Mouse (Mus musculus) forebrain, embryonic 11.5 days (tissue): ENCODE results near the gene Itm2b. TPM values are rescaled to one million over a fixed set of nuclear protein-coding genes. Genes with fewer than 3 reads are reported as not detected.

Experiments used
- ATAC-seq: fragments of 200-750 bp; cut with Nextera tagmentation; replicated peaks from 2 replicates; pipeline ENCODE4 v1.8.0; 2017; ENCODE audit warnings: moderate TSS enrichment; ENCODE audit not compliant: low FRiP score
- DNase-seq: peaks from one replicate; pipeline ENCODE4 v3.0.0-alpha.2; 2017; ENCODE audit warnings: low spot score
- H3K27ac ChIP-seq: fragments of 300-500 bp; sonication (generic); 2 replicates; pipeline ENCODE4 v1.5.1; 2014; ENCODE audit warnings: low read depth, low read length
- H3K27me3 ChIP-seq: fragments of 300-500 bp; sonication (generic); 2 replicates; pipeline ENCODE4 v1.6.1; 2014; ENCODE audit warnings: mild to moderate bottlenecking, low read length, mixed read lengths; ENCODE audit not compliant: control insufficient read depth, insufficient read depth
- H3K36me3 ChIP-seq: fragments of 300-500 bp; sonication (generic); 2 replicates; pipeline ENCODE4 v1.6.1; 2014; ENCODE audit warnings: mild to moderate bottlenecking, low read length, moderate library complexity, mixed read lengths; ENCODE audit not compliant: control insufficient read depth, insufficient read depth
- H3K4me1 ChIP-seq: fragments of 300-500 bp; sonication (generic); replicated peaks from 2 replicates; pipeline ENCODE4 v1.6.1; 2014; ENCODE audit warnings: low read length, mixed read lengths; ENCODE audit not compliant: control insufficient read depth, insufficient read depth
- H3K4me2 ChIP-seq: fragments of 300-500 bp; sonication (generic); 2 replicates; pipeline ENCODE4 v1.6.1; 2014; ENCODE audit warnings: low read depth, mild to moderate bottlenecking, low read length, moderate library complexity, mixed read lengths; ENCODE audit not compliant: severe bottlenecking
- H3K4me3 ChIP-seq: fragments of 300-500 bp; sonication (generic); 2 replicates; pipeline ENCODE4 v1.5.1; 2014; ENCODE audit warnings: low read depth, low read length
- H3K9ac ChIP-seq: fragments of 300-500 bp; sonication (generic); 2 replicates; pipeline ENCODE4 v1.6.1; 2014; ENCODE audit warnings: low read length
- H3K9me3 ChIP-seq: fragments of 300-500 bp; sonication (generic); 2 replicates; pipeline ENCODE4 v1.6.1; 2016; ENCODE audit warnings: low read length, mixed read lengths; ENCODE audit not compliant: control insufficient read depth
- WGBS: fragments of 180-500 bp; shearing (Covaris S2); extraction: QIAGEN DNeasy Blood & Tissue Kit; methylation state at CpG from one replicate; pipeline ENCODE4 v1.1.7; 2014; 5-methylcytosine and 5-hydroxymethylcytosine counted together
- polyA plus RNA-seq: library from polyadenylated mRNA; unstranded; fragments of >200 nt; fragmentation: Nextera tagmentation; extraction: Ambion mirVana; gene quantifications from 2 replicates; pipeline ENCODE4 v1.2.1, GENCODE M21; 2014

The Itm2b gene
- polyA plus RNA-seq, 1 experiment from 2014 or later: 270 TPM

DNA sequence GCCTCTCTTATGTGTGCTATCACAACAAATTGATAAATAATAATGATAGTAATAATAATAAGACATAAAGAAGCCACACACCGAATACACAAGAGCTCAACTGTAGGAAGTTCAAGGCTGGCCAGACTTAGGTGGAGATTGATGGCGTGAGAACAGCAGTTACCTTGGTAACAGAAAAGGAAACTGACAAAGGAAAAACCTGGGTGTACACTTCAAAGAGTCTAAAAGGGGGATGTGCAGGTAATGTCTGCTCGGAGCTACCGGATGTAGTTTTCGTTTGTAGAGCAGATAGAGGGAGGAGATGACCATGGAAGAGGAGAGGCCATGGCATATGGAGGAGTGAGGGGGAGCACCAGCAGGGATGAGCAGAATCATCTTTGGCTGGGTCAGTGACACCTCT, 31.4 kb upstream of the Itm2b start:
- H3K4me2 ChIP-seq: no peak overlapping the region
- H3K27ac ChIP-seq: no peak overlapping the region
- H3K9ac ChIP-seq: no peak overlapping the region
- no peaks in the 10 kb centered on the region for H3K9me3 ChIP-seq
- WGBS: 85% methylated on average over 5 of the region's 5 CpGs
- H3K4me3 ChIP-seq: no peak overlapping the region
- no peak for ATAC-seq
- no peaks in the 10 kb centered on the region for H3K36me3 ChIP-seq
- no peaks in the 10 kb centered on the region for H3K4me1 ChIP-seq
- DNase-seq: no peak
- no peaks in the 10 kb centered on the region for H3K27me3 ChIP-seq

DNA sequence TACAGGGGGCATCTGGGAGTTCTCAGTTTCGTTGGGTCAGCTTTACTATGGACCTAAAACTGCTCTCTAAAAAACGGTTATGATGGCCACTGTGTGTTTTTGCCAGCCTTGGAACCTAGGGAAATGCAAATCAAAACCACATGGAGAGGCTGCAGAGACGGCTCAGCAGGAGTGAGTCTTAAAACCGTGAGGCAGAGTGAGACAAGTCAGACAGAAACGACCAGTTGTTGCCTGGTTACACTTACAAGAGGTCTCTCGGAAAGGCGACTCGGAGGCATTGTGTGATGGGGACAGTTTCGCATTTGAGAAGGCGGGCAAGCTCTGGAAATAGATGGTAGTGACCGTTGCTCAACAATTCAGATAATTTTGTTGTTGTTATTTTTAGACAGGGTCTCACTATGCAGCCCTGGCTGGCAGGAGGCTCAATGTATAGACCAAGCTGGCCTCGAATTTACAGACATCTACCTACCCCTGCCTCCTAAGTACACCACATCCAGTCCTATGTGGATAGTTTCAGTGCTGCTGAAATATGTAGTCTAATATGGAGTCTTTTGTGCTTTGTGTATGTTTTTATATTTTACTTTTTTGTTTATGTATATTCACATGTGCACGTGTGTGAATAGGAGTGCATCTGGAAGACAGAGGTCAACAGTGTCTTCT, 30.4 kb upstream of the Itm2b start:
- no peak for ATAC-seq
- no peak overlapping the region for H3K4me3 ChIP-seq
- no peak overlapping the region for H3K4me2 ChIP-seq
- peak; percentile 49 for DNase-seq
- H3K27me3 ChIP-seq: no peaks in the 10 kb centered on the region
- no peaks in the 10 kb centered on the region for H3K9me3 ChIP-seq
- no peak overlapping the region for H3K9ac ChIP-seq
- H3K36me3 ChIP-seq: no peaks in the 10 kb centered on the region
- no peak overlapping the region for H3K27ac ChIP-seq
- no peaks in the 10 kb centered on the region for H3K4me1 ChIP-seq
- WGBS: 34% methylated on average over 13 of the region's 13 CpGs

DNA sequence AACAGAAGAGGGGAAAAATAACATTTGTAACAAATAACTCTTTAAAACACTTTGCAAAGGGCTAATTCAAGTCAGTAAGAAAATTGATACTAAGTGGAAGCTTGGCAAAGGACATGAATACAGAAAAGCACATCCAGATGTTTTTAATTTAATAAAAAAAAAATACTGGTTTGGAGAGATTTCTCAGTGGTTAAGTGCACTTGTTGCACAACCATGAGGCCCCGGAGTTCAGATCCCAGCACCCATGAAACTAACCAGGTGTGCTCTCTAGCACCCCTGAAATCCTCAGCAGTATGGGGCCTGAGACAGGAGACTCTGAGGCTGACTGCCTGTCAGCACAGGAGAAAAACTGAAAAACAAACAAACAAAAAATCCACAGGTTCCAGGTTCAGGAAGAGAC, 26.6 kb upstream of the Itm2b start:
- 79% methylated on average over 1 of the region's 1 CpGs for WGBS
- Histone ChIP-seq H3K9ac (no peak overlapping the region), H3K27me3 (no peaks in the 10 kb centered on the region), H3K4me1 (no peaks in the 10 kb centered on the region), H3K27ac (no peak overlapping the region), H3K36me3 (no peaks in the 10 kb centered on the region), H3K4me3 (no peak overlapping the region), H3K9me3 (no peaks in the 10 kb centered on the region), H3K4me2 (no peak overlapping the region)
- no peak for DNase-seq
- no peak for ATAC-seq

DNA sequence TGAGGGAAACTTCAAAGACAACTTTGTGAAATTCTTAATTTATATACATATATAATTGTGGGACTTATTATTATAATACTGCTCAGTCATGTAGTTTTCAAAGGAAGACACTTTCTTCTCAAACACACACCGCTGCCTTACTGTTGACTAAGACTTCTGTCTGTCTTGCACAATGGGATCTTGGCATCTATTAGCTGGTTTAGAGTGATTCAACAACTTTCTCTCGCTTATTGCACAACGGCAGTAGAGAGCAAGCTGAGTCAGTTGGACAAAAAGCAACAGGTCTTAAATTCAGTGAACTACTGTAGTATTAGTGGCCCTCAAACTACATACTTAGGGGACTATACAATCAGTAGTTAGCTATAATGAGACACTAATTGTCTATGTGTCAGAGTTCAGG, 25.0 kb upstream of the Itm2b start:
- 86% methylated on average over 3 of the region's 3 CpGs for WGBS

DNA sequence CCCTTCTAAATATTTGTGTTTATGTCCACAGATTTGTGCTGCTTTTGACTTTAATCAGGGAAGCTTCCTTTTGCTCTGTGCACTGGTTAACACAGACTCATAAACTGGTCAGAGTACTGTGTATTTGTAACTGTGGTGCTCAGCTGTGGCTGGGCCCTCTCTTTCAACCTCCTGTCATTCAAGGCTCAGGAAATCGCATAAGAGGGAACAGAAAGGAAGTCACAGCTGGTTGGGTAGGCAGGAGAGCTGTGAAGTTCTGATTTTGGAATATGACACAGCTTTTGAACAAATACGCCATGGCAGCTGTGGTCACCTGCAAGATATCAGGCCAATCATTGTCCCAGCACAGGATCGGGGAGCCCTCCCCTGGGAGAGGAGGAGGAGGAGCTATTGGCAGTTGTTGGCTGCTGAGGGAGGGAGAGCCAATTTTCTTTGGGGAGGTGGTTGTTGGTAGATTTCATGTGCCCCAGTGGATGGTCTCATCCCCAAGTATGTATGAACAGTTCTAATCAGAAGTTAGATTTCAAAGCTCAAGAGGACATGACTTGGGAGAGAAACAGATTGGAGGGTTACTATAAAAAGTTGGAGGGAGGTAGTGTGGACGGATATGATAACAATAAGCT, 23.2 kb upstream of the Itm2b start:
- Histone ChIP-seq H3K9ac (no peak overlapping the region), H3K27ac (no peak overlapping the region), H3K4me2 (no peak overlapping the region), H3K4me1 (no peaks in the 10 kb centered on the region), H3K4me3 (no peak overlapping the region), H3K27me3 (no peaks in the 10 kb centered on the region), H3K36me3 (no peaks in the 10 kb centered on the region), H3K9me3 (no peaks in the 10 kb centered on the region)
- ATAC-seq (no peak), DNase-seq (no peak)
- 82% methylated on average over 4 of the region's 4 CpGs for WGBS

More for the DNA sequence above, 25.0 kb upstream of the Itm2b start:
- Histone ChIP-seq H3K4me3 (no peak overlapping the region), H3K4me1 (no peaks in the 10 kb centered on the region), H3K9ac (no peak overlapping the region), H3K4me2 (no peak overlapping the region), H3K27me3 (no peaks in the 10 kb centered on the region), H3K36me3 (no peaks in the 10 kb centered on the region), H3K27ac (no peak overlapping the region), H3K9me3 (no peaks in the 10 kb centered on the region)
- ATAC-seq (no peak), DNase-seq (no peak)

DNA sequence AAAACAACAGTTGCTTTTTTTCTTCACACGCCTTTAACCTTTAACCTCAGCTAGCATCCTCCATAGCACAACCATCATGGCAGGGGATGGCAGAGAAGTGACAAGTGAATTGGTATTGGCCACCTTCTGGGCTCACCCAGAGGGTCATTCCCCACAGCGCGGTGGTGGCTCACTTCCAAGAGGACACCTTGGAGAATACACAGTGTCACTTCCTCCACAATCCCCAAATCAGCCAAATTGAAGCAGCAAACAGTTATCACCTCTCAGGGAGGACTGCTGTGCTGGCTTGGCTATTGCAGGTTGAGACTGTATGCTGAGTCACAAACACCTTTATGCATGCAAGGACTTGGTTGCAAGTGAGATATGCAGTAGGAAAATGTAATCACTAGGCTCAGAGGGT, 18.9 kb upstream of the Itm2b start:
- no peaks in the 10 kb centered on the region for H3K9me3 ChIP-seq
- no peaks in the 10 kb centered on the region for H3K27me3 ChIP-seq
- DNase-seq (no peak), ATAC-seq (no peak)
- no peak overlapping the region for H3K9ac ChIP-seq
- WGBS: 84% methylated on average over 3 of the region's 3 CpGs
- H3K4me3 ChIP-seq: no peak overlapping the region
- no peak overlapping the region for H3K27ac ChIP-seq
- H3K4me1 ChIP-seq: no peaks in the 10 kb centered on the region
- no peak overlapping the region for H3K4me2 ChIP-seq
- no peaks in the 10 kb centered on the region for H3K36me3 ChIP-seq

DNA sequence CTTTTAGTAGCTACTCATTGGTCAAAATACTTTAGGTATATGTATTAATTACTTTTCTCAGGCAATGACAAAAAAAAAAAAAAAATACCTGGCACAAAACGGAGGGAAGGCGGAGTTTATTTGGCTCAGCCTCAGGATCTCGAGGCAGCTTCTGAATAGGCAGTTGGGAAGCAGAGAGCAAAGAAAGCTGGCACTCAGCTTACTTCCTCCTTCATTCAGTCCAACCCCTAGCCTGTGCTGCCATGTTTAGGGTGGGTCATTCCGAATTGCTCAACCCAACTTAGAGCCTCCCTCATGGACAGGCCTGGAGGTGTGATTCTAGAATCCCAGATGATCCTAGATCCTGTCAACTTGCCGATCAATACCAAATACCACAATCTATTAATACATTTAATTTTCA, 18.3 kb upstream of the Itm2b start:
- Histone ChIP-seq H3K4me1 (no peaks in the 10 kb centered on the region), H3K36me3 (no peaks in the 10 kb centered on the region), H3K27ac (no peak overlapping the region), H3K27me3 (no peaks in the 10 kb centered on the region), H3K9me3 (no peaks in the 10 kb centered on the region), H3K9ac (no peak overlapping the region), H3K4me2 (no peak overlapping the region), H3K4me3 (no peak overlapping the region)
- 74% methylated on average over 5 of the region's 5 CpGs for WGBS
- ATAC-seq (no peak), DNase-seq (no peak)

DNA sequence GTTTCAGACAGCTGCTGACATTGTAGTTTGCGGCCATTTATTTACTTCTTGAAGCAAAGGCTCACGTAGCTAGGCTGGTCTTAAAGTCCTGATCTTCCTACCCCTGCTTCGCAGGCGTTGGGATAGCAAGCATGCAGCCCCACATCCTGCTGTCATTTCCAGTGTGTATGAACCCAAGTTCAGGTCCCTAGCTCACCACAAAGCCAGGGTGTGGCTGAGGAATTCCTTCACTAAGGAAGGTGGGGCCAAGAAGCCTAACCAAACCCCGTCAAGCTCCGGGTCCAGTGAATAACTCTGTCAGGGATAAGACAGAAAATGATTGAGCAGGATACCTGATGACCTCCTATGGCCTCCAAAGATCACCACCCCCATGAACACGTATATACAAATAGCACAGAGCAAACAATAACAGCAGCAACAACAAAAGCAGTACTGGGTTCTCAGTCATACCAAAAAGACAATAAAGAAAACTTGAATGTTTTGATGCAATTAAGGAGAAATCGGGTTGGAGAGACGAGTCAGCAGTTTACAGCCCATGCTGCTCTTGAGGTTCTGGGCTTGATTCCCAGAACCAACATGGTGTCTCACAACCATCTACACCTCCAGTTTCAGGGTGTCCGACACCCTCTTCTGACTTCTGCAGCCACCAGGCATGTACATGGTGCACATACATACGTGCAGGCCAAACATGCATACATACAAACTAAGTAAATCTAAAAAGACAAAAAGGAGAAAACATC, 17.4 kb upstream of the Itm2b start:
- H3K27ac ChIP-seq: no peak overlapping the region
- no peaks in the 10 kb centered on the region for H3K27me3 ChIP-seq
- H3K4me3 ChIP-seq: no peak overlapping the region
- H3K4me2 ChIP-seq: no peak overlapping the region
- DNase-seq (no peak), ATAC-seq (no peak)
- WGBS: 80% methylated on average over 11 of the region's 11 CpGs
- H3K4me1 ChIP-seq: no peaks in the 10 kb centered on the region
- no peaks in the 10 kb centered on the region for H3K36me3 ChIP-seq
- no peak overlapping the region for H3K9ac ChIP-seq
- H3K9me3 ChIP-seq: no peaks in the 10 kb centered on the region
